Mouse (Mus musculus): ENCODE results near the gene Ints3. TPM values are rescaled to one million over a fixed set of nuclear protein-coding genes. Genes with fewer than 3 reads are reported as not detected.
A peak's percentile ranks its signal among the peaks of the same experiment; 100 is the strongest.

The Ints3 gene
- 53.3 and 53.5 TPM in 2 replicates for polyA plus RNA-seq (2016; fragmentation: Nextera tagmentation; extraction: Ambion mirVana)

- Histone ChIP-seq H3K9me3 (replicated peaks) (no peaks in the 10 kb centered on the region), H3K4me1 (peaks cover 29% of the 10 kb centered on the region), H3K36me3 (peaks cover 21% of the 10 kb centered on the region), H3K27me3 (ENCODE audit: low read depth, poor library complexity, severe bottlenecking) (no peaks in the 10 kb centered on the region), H3K4me3 (peak within 1 kb of the TSS; percentile 82), H3K27ac (peak within 1 kb of the TSS; percentile 97)
- DNase-seq (ENCODE audit: low spot score), result peak; percentile 95
- WGBS, result under 1% methylated on average over 52 of the region's 52 CpGs
Observed at GRCm38 (mm10) chr3:90433381-90434020, at the start of gene Ints3. Gene Ints3 (minus strand): TSS chr3:90433622.

DNA sequence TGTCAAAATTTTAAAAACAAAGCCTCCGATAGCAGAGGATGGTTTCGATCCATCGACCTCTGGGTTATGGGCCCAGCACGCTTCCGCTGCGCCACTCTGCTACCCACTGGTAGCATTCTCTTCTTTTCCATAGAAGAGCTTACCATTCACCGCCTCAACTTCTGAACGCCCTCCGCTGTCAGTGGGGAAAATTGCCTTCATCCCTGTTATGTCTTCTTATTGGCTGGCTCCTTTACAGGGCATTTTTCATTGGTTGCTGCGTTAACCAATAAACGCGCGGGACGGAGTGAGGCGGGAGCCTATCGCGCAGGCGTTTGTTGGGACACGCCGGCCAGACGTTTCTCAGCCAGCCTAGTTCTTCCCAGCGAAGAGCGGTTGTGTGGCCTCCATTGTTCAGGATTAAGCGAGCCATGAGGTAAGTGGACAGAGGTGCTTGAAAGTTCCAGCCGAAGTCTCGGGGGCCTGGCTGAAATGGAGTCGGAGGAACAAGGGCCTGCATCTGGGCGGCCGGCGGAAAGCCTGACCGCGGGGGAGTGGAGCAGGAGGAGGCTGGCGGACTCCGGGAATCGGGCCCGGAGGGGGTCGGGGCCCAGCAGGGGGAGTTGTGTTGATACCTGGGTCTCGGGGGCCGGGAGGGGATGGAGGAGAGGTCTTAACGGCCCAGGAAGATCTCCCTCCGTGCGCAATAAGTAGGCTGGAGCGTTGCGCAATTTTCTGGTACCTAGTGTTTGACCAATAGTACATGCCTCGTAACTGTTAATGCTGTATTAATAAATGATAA lies 42.6 kb upstream of the Ints3 start, which contains the start of gene Ilf2:
TSS of gene Ilf2 (plus strand) at position 296 of the 781 bp plus-strand sequence.
- Histone ChIP-seq H3K27me3 (ENCODE audit: low read depth, poor library complexity, severe bottlenecking) (no peaks in the 10 kb centered on the region), H3K36me3 (peaks cover 39% of the 10 kb centered on the region), H3K4me3 (peak within 1 kb of the TSS; percentile 77), H3K27ac (peak within 1 kb of the TSS; percentile 98), H3K4me1 (peaks cover 7% of the 10 kb centered on the region), H3K9me3 (replicated peaks) (no peaks in the 10 kb centered on the region)
- WGBS, result under 1% methylated on average over 45 of the region's 45 CpGs
- DNase-seq (ENCODE audit: low spot score), result peak; percentile 96

GRCm38 (mm10) chr3:90475151-90475830 lies 41.9 kb upstream of the Ints3 start:
- Histone ChIP-seq H3K4me1 (peaks cover 7% of the 10 kb centered on the region), H3K9me3 (replicated peaks) (no peaks in the 10 kb centered on the region), H3K27me3 (ENCODE audit: low read depth, poor library complexity, severe bottlenecking) (no peaks in the 10 kb centered on the region), H3K4me3 (peak overlapping the region; percentile 34), H3K36me3 (peaks cover 31% of the 10 kb centered on the region), H3K27ac (no peak overlapping the region)
- 44% methylated on average over 16 of the region's 16 CpGs for WGBS
- DNase-seq (ENCODE audit: low spot score), result no peak

GRCm38 (mm10) chr3:90472213-90472612 lies 38.8 kb upstream of the Ints3 start:
- Histone ChIP-seq H3K27me3 (ENCODE audit: low read depth, poor library complexity, severe bottlenecking) (0 out of 2 replicates have a peak, but pooled peaks cover 4% of the 10 kb centered on the region), H3K4me3 (no peak overlapping the region), H3K36me3 (peaks cover under 1% of the 10 kb centered on the region), H3K4me1 (peaks cover 5% of the 10 kb centered on the region), H3K9me3 (replicated peaks) (no peaks in the 10 kb centered on the region), H3K27ac (no peak overlapping the region)
- 38% methylated on average over 3 of the region's 3 CpGs for WGBS
- DNase-seq (ENCODE audit: low spot score), result no peak

DNA sequence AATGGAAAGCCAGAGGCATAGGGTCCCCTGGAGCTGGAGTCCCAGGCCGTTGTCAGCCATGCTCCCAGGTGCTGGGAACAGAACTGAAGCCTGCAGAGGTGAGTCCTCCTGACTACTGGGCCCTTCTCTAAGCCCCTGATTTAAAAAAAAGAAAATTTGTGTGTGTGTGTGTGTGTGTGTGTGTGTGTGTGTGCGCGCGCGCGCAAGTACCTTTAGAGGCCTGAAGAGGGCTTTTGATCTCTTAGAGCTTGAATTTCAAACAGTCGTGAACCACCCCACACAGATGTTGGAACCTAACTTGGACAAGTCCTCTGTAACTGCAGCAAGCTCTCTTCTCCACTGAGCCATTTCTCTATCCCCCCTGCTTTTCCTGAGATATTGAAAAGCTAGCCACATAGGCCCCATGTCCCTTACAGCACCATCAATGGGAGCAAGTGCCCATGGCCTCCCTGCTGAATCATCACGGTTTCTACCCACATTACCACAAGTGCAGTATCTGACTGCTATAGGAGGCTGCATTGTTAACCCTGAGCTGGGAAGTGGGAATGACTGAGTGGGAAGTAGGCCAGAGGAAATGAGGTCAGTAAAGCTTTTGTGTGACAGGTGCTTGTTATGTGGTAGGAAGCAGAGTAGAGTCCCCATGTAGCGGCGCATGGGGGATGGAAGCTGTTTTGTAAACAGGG lies 34.3 kb upstream of the Ints3 start:
- Histone ChIP-seq H3K27ac (no peak overlapping the region), H3K4me3 (no peak overlapping the region), H3K36me3 (no peaks in the 10 kb centered on the region), H3K9me3 (replicated peaks) (no peaks in the 10 kb centered on the region), H3K27me3 (ENCODE audit: low read depth, poor library complexity, severe bottlenecking) (peaks cover 40% of the 10 kb centered on the region), H3K4me1 (peaks cover 22% of the 10 kb centered on the region)
- 91% methylated on average over 10 of the region's 10 CpGs for WGBS
- no peak for DNase-seq (ENCODE audit: low spot score)

GRCm38 (mm10) chr3:90466311-90466766 lies 32.9 kb upstream of the Ints3 start:
- peak overlapping the region; percentile 58 for H3K4me3 ChIP-seq
- peaks cover 22% of the 10 kb centered on the region for H3K4me1 ChIP-seq
- H3K36me3 ChIP-seq, result no peaks in the 10 kb centered on the region
- WGBS, result under 1% methylated on average over 15 of the region's 15 CpGs
- peak; percentile 66 for DNase-seq (ENCODE audit: low spot score)
- no peaks in the 10 kb centered on the region for H3K9me3 ChIP-seq (replicated peaks)
- H3K27ac ChIP-seq, result peak overlapping the region; percentile 68; the same call in 1 of the 2 replicates
- peaks cover 53% of the 10 kb centered on the region for H3K27me3 ChIP-seq (ENCODE audit: low read depth, poor library complexity, severe bottlenecking)

DNA sequence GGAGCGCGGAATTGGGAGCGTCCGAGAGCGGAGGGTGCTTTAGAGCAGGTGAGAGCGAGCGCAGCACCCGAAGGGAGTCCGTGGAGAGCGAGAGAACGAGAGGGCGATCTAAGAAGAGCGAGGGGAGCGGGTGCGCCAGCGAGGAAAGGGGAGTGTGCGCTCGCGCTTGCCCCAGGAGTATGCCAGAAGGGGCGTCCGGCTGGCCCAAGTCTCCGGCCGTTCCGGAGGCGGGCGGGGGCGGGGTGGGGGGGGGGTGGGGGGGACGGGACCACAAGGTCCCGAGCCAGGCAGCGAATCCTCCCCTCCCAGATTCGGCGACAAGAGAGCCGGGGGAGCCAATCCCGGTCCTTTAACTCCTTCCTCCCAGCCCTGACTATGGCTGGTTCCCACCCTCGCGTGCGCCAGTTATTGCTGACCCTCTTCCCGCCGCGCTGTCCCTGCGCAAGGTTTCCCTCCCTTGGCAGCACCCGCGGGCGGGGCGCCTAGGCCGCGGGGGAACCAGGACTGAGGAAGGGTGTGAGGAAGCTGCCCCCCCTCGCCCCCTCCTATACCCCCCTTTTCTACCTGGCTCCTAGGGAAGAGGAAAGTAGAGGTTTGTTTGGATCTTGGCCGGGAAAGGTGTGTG lies 32.4 kb upstream of the Ints3 start, which contains the start of gene Npr1:
TSS of gene Npr1 (minus strand) at position 181 of the 625 bp plus-strand sequence.
- DNase-seq (ENCODE audit: low spot score), result peak; percentile 69

DNA sequence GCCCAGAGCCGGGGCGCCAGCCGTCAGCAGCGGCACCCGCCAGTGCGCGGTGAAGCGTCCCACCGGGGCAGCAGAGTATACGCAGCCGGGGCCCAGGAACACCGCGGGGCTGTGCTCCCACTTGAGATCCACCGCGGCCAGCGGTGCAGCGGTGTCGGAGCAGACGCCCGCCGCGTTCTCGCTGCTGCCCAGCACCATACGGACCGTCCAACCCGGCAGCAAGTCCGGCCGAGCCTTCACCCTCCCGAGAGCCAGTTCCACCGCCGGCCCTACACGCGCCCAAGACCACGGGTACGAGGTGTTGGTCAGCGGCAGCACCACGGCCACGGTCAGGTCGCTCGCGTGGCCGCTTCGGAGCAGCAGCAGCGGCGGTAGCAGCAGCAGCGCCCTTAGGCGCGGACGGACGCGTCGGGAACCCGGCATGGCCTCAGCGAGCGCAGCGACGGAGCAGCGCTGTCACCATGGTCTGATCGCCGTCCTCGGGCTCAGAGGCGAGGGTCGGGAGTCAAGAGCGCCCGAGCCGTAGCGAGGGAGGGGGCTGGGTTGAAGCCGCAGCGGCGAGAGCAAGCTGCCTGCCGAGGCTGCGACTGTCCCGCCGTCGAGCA lies 31.8 kb upstream of the Ints3 start:
- WGBS, result 2% methylated on average over 75 of the region's 75 CpGs
- Histone ChIP-seq H3K27ac (peak overlapping the region; percentile 68), H3K27me3 (ENCODE audit: low read depth, poor library complexity, severe bottlenecking) (peaks cover 65% of the 10 kb centered on the region), H3K4me3 (peak overlapping the region; percentile 58), H3K36me3 (no peaks in the 10 kb centered on the region), H3K9me3 (replicated peaks) (no peaks in the 10 kb centered on the region), H3K4me1 (peaks cover 22% of the 10 kb centered on the region)
- peak; percentile 68 for DNase-seq (ENCODE audit: low spot score)

More for the DNA sequence above, 32.4 kb upstream of the Ints3 start, which contains the start of gene Npr1:
- H3K27me3 ChIP-seq (ENCODE audit: low read depth, poor library complexity, severe bottlenecking), result peaks cover 59% of the 10 kb centered on the region
- under 1% methylated on average over 43 of the region's 49 CpGs for WGBS
- peak within 1 kb of the TSS; percentile 68 for H3K27ac ChIP-seq
- H3K9me3 ChIP-seq (replicated peaks), result no peaks in the 10 kb centered on the region
- H3K4me3 ChIP-seq, result peak within 1 kb of the TSS; percentile 58
- H3K36me3 ChIP-seq, result no peaks in the 10 kb centered on the region
- H3K4me1 ChIP-seq, result peaks cover 22% of the 10 kb centered on the region

DNA sequence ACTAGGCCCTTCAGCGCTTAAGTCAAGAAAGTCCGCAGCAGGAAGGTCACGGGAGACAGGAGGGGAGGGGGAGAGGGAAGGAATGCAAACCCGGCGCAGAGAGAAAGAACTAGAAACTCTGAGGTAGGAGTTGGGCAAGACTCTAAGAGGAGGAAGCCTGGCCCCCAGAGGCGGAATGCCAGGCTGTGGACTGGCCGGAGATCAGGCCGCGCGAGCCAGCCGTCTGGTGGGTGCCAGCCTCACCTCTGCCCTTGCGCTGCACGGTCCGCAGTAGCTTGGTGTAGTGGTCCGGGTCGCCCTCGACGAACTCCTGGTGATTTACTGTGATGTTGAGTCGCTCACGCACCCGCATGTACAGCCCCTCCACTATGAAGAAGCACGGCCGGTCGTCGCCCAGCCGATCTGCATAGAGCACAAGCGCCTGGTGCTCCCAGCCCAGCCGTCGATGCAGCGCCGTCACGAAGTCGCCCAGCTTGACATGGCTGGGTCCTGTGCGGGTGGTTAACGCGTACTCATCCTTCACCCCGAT lies 31.2 kb upstream of the Ints3 start:
- no peaks in the 10 kb centered on the region for H3K36me3 ChIP-seq
- no peaks in the 10 kb centered on the region for H3K9me3 ChIP-seq (replicated peaks)
- WGBS, result 11% methylated on average over 37 of the region's 37 CpGs
- peak; percentile 49 for DNase-seq (ENCODE audit: low spot score)
- peaks cover 22% of the 10 kb centered on the region for H3K4me1 ChIP-seq
- peaks cover 65% of the 10 kb centered on the region for H3K27me3 ChIP-seq (ENCODE audit: low read depth, poor library complexity, severe bottlenecking)
- H3K4me3 ChIP-seq, result peak overlapping the region; percentile 58
- H3K27ac ChIP-seq, result peak overlapping the region; percentile 68

DNA sequence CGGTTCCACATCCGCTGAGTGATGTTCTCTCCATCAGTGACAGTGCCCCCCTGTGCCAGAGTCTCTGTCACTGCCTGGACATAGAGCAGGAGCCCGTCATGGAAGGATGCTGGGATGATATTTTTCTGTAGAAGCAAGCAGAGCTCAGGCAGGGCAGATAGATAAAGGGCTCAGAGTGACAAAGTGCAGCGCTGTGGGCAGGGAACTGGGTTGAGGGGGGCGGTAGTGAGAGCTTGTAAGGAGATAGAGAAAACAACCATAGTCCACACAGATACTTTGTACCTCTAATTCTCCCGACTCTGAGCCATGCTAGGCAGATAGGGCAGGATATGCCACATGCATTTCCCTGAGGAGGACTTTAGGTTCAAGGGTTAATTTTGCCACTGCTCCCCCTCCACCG lies 29.2 kb upstream of the Ints3 start:
- Histone ChIP-seq H3K36me3 (no peaks in the 10 kb centered on the region), H3K27ac (no peak overlapping the region), H3K27me3 (ENCODE audit: low read depth, poor library complexity, severe bottlenecking) (peaks cover 61% of the 10 kb centered on the region), H3K9me3 (replicated peaks) (no peaks in the 10 kb centered on the region), H3K4me3 (no peak overlapping the region), H3K4me1 (peaks cover 22% of the 10 kb centered on the region)
- no peak for DNase-seq (ENCODE audit: low spot score)
- 29% methylated on average over 7 of the region's 7 CpGs for whole genome bisulfite sequencing

GRCm38 (mm10) chr3:90461935-90462334 lies 28.5 kb upstream of the Ints3 start:
- no peaks in the 10 kb centered on the region for H3K36me3 ChIP-seq
- WGBS, result 89% methylated on average over 3 of the region's 3 CpGs
- H3K27me3 ChIP-seq (ENCODE audit: low read depth, poor library complexity, severe bottlenecking), result peaks cover 61% of the 10 kb centered on the region
- H3K4me3 ChIP-seq, result no peak overlapping the region
- H3K9me3 ChIP-seq (replicated peaks), result no peaks in the 10 kb centered on the region
- peaks cover 22% of the 10 kb centered on the region for H3K4me1 ChIP-seq
- no peak for DNase-seq (ENCODE audit: low spot score)
- H3K27ac ChIP-seq, result no peak overlapping the region

Measured in limb, embryonic 10.5 days (tissue).